Mouse (Mus musculus): ENCODE results near the gene Panx1.

DNA sequence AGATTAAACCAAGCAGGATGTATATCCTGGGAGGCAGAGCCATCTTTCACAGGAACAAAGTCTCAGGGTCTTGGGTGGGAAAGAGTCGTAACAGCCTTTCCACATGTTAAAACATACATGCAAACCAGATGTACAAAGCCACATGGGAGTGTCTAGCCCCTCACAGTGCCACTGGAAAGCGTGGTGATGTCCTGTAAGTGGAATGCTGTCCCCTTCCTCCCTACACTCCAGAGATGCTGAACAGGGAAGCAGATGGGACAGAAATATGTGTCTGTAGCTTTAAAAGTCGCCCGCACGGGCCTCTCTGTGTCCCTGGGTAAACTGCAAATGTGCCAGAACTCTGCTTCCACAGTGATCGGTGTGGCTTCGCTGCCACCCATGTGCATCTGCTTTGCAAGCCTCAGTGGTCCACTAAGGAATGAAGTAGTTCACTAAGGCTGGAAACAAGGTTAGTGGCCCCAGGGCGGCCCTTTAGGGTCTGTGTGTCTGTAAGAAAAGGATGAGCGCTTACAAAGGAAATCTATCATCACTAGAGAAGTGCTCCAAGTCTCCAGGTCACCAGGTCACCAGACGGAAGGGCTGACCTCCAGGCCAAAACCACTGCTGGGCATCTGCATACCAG is 41.5 kb downstream of the Panx1 start:
- TF ChIP-seq POLR2A (IDR thresholded peaks at IDR 0.05; ENCODE audit: borderline replicate concordance, insufficient read depth, low read length) = no peak
- no peak for TF ChIP-seq CTCF (IDR thresholded peaks at IDR 0.05; ENCODE audit: borderline replicate concordance, insufficient read depth, low read depth, low read length)

Measured in cerebellum, adult 2 months (tissue).